Mouse (Mus musculus): ENCODE measurements at regions not wholly inside any gene's neighbourhood (a gene's known extent, or its start where the extent isn't known, plus 50 kb on each side); places are given as distances from the start of the nearest gene placed in this dataset.

DNA sequence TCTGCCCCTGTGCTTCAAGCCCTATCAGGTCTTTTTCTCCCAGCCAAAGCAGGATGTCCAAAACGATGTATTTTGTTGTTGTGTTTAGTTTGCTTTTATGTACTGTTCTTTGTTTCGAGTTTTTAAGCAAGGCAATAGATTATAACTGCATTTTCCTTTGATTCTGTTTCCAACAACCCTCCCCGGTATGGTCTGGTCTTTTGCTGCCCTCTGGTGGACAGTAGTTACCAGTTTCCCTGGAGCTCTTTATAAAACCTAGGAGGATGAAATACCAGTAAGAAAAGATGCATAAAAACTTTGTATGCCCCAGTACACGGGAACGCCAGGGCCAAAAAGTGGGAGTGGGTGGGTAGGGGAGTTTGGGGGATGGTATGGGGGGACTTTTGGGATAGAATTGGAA lies 73.9 kb upstream of the Itm2a start:
- peak in 1 of 2 experiments; percentile 1 for DNase-seq (ENCODE audit: low spot score in 2 of 2)

DNA sequence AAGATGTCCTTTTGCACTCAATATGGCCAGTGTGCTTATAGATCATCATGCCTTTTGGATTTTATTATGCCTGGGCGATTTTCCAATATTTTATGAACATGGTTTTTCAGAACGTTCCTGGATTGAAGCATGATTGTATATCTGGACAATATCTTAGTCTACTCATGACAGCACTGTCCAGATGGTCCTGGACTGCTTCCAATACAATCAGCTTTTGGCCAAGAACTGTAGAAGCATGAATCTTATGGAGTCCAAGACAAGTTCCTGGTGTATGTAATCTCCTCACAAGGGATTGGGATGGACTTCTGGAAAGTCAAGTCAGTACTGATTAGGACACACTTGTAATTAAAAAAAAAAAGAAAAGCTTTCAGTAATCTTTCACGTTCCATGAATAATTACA lies 66.1 kb upstream of the Itm2a start:
- DNase-seq (ENCODE audit: low spot score in 2 of 2), result no peak
